Mouse (Mus musculus) kidney, adult 2 months (tissue): ENCODE measurements around the gene Dnajc9.

Experiments
- CTCF ChIP-seq: fragments of 200-500 bp; conservative IDR thresholded peaks from 2 replicates; pipeline ENCODE4 v1.5.1; 2011; ENCODE audit warnings: low read depth, mild to moderate bottlenecking, control low read depth, low read length, moderate library complexity, mixed read lengths; ENCODE audit not compliant: insufficient read depth, insufficient read length
- POLR2A ChIP-seq: fragments of 200-500 bp; IDR thresholded peaks from one replicate; pipeline ENCODE4 v1.6.1; 2011; ENCODE audit warnings: low read depth, low read length, control low read depth

DNA sequence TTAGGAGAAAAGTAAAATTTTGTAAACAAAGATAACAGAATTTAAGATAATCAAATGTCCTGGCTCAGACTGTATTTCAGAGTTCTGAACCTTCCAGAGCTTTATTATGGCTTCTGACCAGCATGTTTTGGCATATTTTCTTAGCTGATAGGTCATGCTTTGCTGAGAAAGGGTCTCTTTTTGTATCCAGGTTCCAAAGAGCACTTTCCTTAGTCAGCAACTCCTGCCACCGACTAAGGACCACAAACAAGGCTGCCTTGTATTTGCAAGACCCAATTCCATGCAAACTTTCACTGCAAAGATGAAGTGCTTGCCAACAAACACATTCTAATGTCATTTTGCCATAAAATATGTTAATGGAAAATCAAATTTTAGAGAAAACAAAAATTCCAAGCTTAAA is 41.1 kb upstream of the Dnajc9 start:
- TF ChIP-seq POLR2A: no peak
- no peak for TF ChIP-seq CTCF
